Comparison of ENCODE assay signal across 8 mouse cellular contexts in genomic region chr13:21169121-21169656, GRCm38 (mm10). TPM values are rescaled to one million over a fixed set of nuclear protein-coding genes. Genes with fewer than 3 reads are reported as not detected.
DNase-seq lines count a peak whose midpoint lies in the region; ATAC-seq lines count a peak whose summit lies in the region.

No protein-coding gene starts in this region.

- H3K4me3 ChIP-seq in heart, embryonic 12.5 days: peak overlapping the region; percentile 70
- peak overlapping the region; percentile 68 for H3K4me3 ChIP-seq in heart, embryonic 13.5 days
- peak overlapping the region; percentile 72 for H3K4me3 ChIP-seq in liver, embryonic 13.5 days (replicated peaks)

- H3K9ac ChIP-seq in heart, embryonic 12.5 days: peak overlapping the region; percentile 67; the same call in 1 of the 2 replicates
- H3K9ac ChIP-seq in heart, embryonic 13.5 days: peak overlapping the region; percentile 74
- peak overlapping the region; percentile 76 for H3K9ac ChIP-seq in liver, embryonic 13.5 days

- H3K4me2 ChIP-seq in heart, embryonic 12.5 days: peak overlapping the region; percentile 93
- H3K4me2 ChIP-seq in heart, embryonic 13.5 days: peak overlapping the region; percentile 85
- peak overlapping the region; percentile 93 for H3K4me2 ChIP-seq in liver, embryonic 13.5 days

- peaks cover 8% of the 10 kb centered on the region; the same call in 1 of the 2 replicates for H3K4me1 ChIP-seq in heart, embryonic 12.5 days (replicated peaks)
- peaks cover 30% of the 10 kb centered on the region for H3K4me1 ChIP-seq in heart, embryonic 13.5 days
- peaks cover 43% of the 10 kb centered on the region for H3K4me1 ChIP-seq in liver, embryonic 13.5 days (replicated peaks)

- no peak for DNase-seq in heart, postnatal 4 days
- DNase-seq in Muller cell, postnatal 12 days (ENCODE audit: inconsistent ontology term): peak; percentile 61
- DNase-seq in liver, embryonic 13.5 days: peak; percentile 21
- DNase-seq in right cerebral cortex, postnatal 25 days: no peak
- no peak for DNase-seq in adrenal gland, postnatal 4 days (ENCODE audit: low spot score in 2 of 2)
- no peak for DNase-seq in gastrocnemius, postnatal 25 days

- 3% methylated on average over 14 of the region's 14 CpGs for WGBS in heart, embryonic 12.5 days
- 2% methylated on average over 14 of the region's 14 CpGs for WGBS in heart, embryonic 13.5 days
- under 1% methylated on average over 14 of the region's 14 CpGs for WGBS in liver, embryonic 13.5 days (ENCODE audit: insufficient replicate concordance)

- no peak overlapping the region for H3K27ac ChIP-seq in heart, embryonic 12.5 days (ENCODE audit: poor library complexity, severe bottlenecking)
- H3K27ac ChIP-seq in heart, embryonic 13.5 days (replicated peaks): 0 out of 2 replicates have a peak overlapping the region, but pooled peaks have one; percentile 60
- H3K27ac ChIP-seq in liver, embryonic 13.5 days: peak overlapping the region; percentile 74

- no peaks in the 10 kb centered on the region for H3K27me3 ChIP-seq in heart, embryonic 12.5 days (replicated peaks)
- H3K27me3 ChIP-seq in heart, embryonic 13.5 days (replicated peaks): peaks cover 7% of the 10 kb centered on the region; the same call in 1 of the 2 replicates
- peaks cover 4% of the 10 kb centered on the region for H3K27me3 ChIP-seq in liver, embryonic 13.5 days

- H3K9me3 ChIP-seq in heart, embryonic 12.5 days (replicated peaks): no peaks in the 10 kb centered on the region
- H3K9me3 ChIP-seq in heart, embryonic 13.5 days: no peaks in the 10 kb centered on the region
- H3K9me3 ChIP-seq in liver, embryonic 13.5 days (replicated peaks): no peaks in the 10 kb centered on the region

- H3K36me3 ChIP-seq in heart, embryonic 12.5 days: no peaks in the 10 kb centered on the region
- no peaks in the 10 kb centered on the region for H3K36me3 ChIP-seq in heart, embryonic 13.5 days
- no peaks in the 10 kb centered on the region for H3K36me3 ChIP-seq in liver, embryonic 13.5 days

- no peak for ATAC-seq in heart, embryonic 12.5 days (ENCODE audit: insufficient number of reproducible peaks, low FRiP score)
- no peak for ATAC-seq in heart, embryonic 13.5 days (ENCODE audit: extremely low read depth, insufficient number of reproducible peaks, low FRiP score, low TSS enrichment)
- ATAC-seq in liver, embryonic 13.5 days (ENCODE audit: low read depth): no peak

RNA-seq across cellular contexts. Expression of gene Trim27, which starts 10.1 kb away (rescaled TPM):
- polyA plus RNA-seq in heart, embryonic 12.5 days (2016; fragmentation: Nextera tagmentation; extraction: Ambion mirVana): 98.2 and 103 TPM in 2 replicates
- total RNA-seq in heart, postnatal 4 days (2021): 10 to 100 TPM; 43.2 to 43.9 TPM
- polyA plus RNA-seq in heart, embryonic 13.5 days (2015; fragmentation: Nextera tagmentation; extraction: Ambion mirVana): 80.3 and 83.4 TPM in 2 replicates
- 81.4 and 82.3 TPM in 2 replicates for polyA plus RNA-seq in liver, embryonic 13.5 days (2015; fragmentation: Nextera tagmentation; extraction: Ambion mirVana)
- 10 to 100 TPM; 73.3 to 75.1 TPM for total RNA-seq in adrenal gland, postnatal 4 days (2021)
- total RNA-seq in gastrocnemius, postnatal 25 days (2021): 10 to 100 TPM; 20.6 to 24.7 TPM

RNA-seq across cellular contexts. Expression of gene Olfr1368, which starts 23.5 kb away (rescaled TPM):
- polyA plus RNA-seq in heart, embryonic 12.5 days (2016; fragmentation: Nextera tagmentation; extraction: Ambion mirVana): not detected in 2 replicates
- not detected for total RNA-seq in heart, postnatal 4 days (2021)
- not detected in 2 replicates for polyA plus RNA-seq in heart, embryonic 13.5 days (2015; fragmentation: Nextera tagmentation; extraction: Ambion mirVana)
- polyA plus RNA-seq in liver, embryonic 13.5 days (2015; fragmentation: Nextera tagmentation; extraction: Ambion mirVana): not detected in 2 replicates
- total RNA-seq in adrenal gland, postnatal 4 days (2021): not detected
- not detected for total RNA-seq in gastrocnemius, postnatal 25 days (2021)

RNA-seq across cellular contexts. Expression of gene Olfr263, which starts 39.8 kb away (rescaled TPM):
- polyA plus RNA-seq in heart, embryonic 12.5 days (2016; fragmentation: Nextera tagmentation; extraction: Ambion mirVana): not detected in 2 replicates
- total RNA-seq in heart, postnatal 4 days (2021): not detected
- polyA plus RNA-seq in heart, embryonic 13.5 days (2015; fragmentation: Nextera tagmentation; extraction: Ambion mirVana): not detected in 2 replicates
- not detected in 2 replicates for polyA plus RNA-seq in liver, embryonic 13.5 days (2015; fragmentation: Nextera tagmentation; extraction: Ambion mirVana)
- total RNA-seq in adrenal gland, postnatal 4 days (2021): not detected
- total RNA-seq in gastrocnemius, postnatal 25 days (2021): not detected

RNA-seq across cellular contexts. Expression of gene Olfr1369-ps1, which starts 57.9 kb away (rescaled TPM):
- not detected in 2 replicates for polyA plus RNA-seq in heart, embryonic 12.5 days (2016; fragmentation: Nextera tagmentation; extraction: Ambion mirVana)
- total RNA-seq in heart, postnatal 4 days (2021): not detected
- polyA plus RNA-seq in heart, embryonic 13.5 days (2015; fragmentation: Nextera tagmentation; extraction: Ambion mirVana): 0.04 TPM in 1 of 2 replicates, not detected in the other
- 0.02 and 0.07 TPM in 2 replicates for polyA plus RNA-seq in liver, embryonic 13.5 days (2015; fragmentation: Nextera tagmentation; extraction: Ambion mirVana)
- not detected for total RNA-seq in adrenal gland, postnatal 4 days (2021)
- total RNA-seq in gastrocnemius, postnatal 25 days (2021): not detected

Comparison
In these comparisons a context has a peak if more than half of its experiments do, and no peak if none do; other contexts are left out.
1. DNase-seq: peak in Muller cell, postnatal 12 days (single experiment) and liver, embryonic 13.5 days (single experiment); none in heart, postnatal 4 days (single experiment), right cerebral cortex, postnatal 25 days (single experiment), adrenal gland, postnatal 4 days (0 of 2) and gastrocnemius, postnatal 25 days (single experiment).
2. Peak in every context shown above with its lines, with median percentiles within 50 percentile points of each other: H3K4me2 ChIP-seq, H3K4me3 ChIP-seq and H3K9ac ChIP-seq.